Mouse (Mus musculus) ES-E14 (cell line): ENCODE results near the gene Ifngr1.

Experiments used
- CHD2 ChIP-seq: IDR thresholded peaks from 2 replicates; pipeline ENCODE4 v1.6.1; 2014; ENCODE audit warnings: mild to moderate bottlenecking, low read depth, low read length, inconsistent platforms
- MAFK ChIP-seq: IDR thresholded peaks from 2 replicates; pipeline ENCODE4 v1.6.1; 2014; ENCODE audit warnings: mild to moderate bottlenecking, low read depth, low read length, inconsistent platforms; ENCODE audit not compliant: insufficient read depth
- ZNF384 ChIP-seq: IDR thresholded peaks from 2 replicates; pipeline ENCODE4 v1.6.1; 2012; ENCODE audit warnings: low read depth, low read length, inconsistent platforms

GRCm38 (mm10) chr10:19631616-19632195 is 40.0 kb downstream of the Ifngr1 start:
- TF ChIP-seq CHD2 (no peak), MAFK (no peak), ZNF384 (no peak)
